8 mouse cellular contexts compared by ENCODE assay signal in the genomic region with DNA sequence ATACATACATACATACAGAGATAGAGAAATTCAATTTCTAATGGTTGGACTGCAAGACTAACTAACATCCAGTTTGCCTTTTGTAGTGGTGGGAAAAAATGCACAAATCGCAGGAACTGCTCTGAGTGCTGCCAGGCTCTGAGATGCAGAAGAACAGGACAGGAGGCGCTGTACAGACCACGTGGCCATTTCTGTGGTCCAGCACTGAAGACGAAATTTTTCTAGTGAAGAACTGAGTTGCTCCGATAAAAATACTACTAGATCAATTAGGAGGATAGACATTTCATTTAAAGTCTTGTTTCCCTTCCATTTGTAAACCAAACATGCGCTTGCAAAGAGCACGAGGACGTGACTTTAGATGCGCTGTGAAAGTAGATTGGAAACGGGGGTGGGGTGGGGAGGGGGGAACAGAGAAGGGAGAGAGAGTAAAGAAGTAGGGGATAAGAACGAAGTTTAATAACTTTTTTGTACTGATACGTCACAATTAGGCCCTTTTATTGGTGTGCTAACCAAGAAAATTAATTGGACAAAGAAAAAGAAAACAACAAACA. TPM values are rescaled to one million over a fixed set of nuclear protein-coding genes. Genes with fewer than 3 reads are reported as not detected.
DNase-seq lines count a peak whose midpoint lies in the region; ATAC-seq and TF ChIP-seq lines count a peak whose summit lies in the region.

No protein-coding gene starts in this region.

- no peak for ATAC-seq in heart, embryonic 11.5 days (replicated peaks; ENCODE audit: insufficient number of reproducible peaks, low FRiP score, low TSS enrichment)
- no peak for ATAC-seq in limb, embryonic 15.5 days (ENCODE audit: insufficient number of reproducible peaks, low FRiP score, low TSS enrichment, low read depth)
- ATAC-seq in neural tube, embryonic 14.5 days (ENCODE audit: low read depth): no peak
- no peak for ATAC-seq in monocyte, adult 5-6 weeks (replicated peaks; ENCODE audit: insufficient number of reproducible peaks, low FRiP score, low TSS enrichment, poor library complexity, severe bottlenecking)

- no peak overlapping the region for H3K27ac ChIP-seq in cerebellum, adult 2 months (ENCODE audit: insufficient read depth, low read length)
- no peak overlapping the region for H3K27ac ChIP-seq in heart, embryonic 11.5 days (ENCODE audit: low read depth, low read length)
- 0 out of 2 replicates have a peak overlapping the region, but pooled peaks have one; percentile 47 for H3K27ac ChIP-seq in limb, embryonic 15.5 days
- H3K27ac ChIP-seq in neural tube, embryonic 14.5 days (ENCODE audit: low read depth, low read length): no peak overlapping the region

- H3K9ac ChIP-seq in heart, embryonic 11.5 days (ENCODE audit: low read depth, low read length): peak overlapping the region; percentile 12; the same call in 1 of the 2 replicates
- H3K9ac ChIP-seq in limb, embryonic 15.5 days: no peak overlapping the region
- H3K9ac ChIP-seq in neural tube, embryonic 14.5 days (replicated peaks; ENCODE audit: low read depth, low read length): no peak overlapping the region

- TF ChIP-seq POLR2A in cerebellum, adult 2 months (IDR thresholded peaks at IDR 0.05; ENCODE audit: borderline replicate concordance, insufficient read depth, low read length): no peak

- no peak; the same call in 1 of the 2 replicates for TF ChIP-seq CTCF in cerebellum, adult 2 months (IDR thresholded peaks at IDR 0.05; ENCODE audit: borderline replicate concordance, insufficient read depth, low read depth, low read length)

- no peaks in the 10 kb centered on the region for H3K4me1 ChIP-seq in cerebellum, adult 2 months (ENCODE audit: control insufficient read depth, insufficient read depth, low read length)
- H3K4me1 ChIP-seq in heart, embryonic 11.5 days (ENCODE audit: control insufficient read depth, insufficient read depth, low read length): no peaks in the 10 kb centered on the region
- peaks cover 19% of the 10 kb centered on the region for H3K4me1 ChIP-seq in limb, embryonic 15.5 days
- peaks cover 7% of the 10 kb centered on the region; the same call in 1 of the 2 replicates for H3K4me1 ChIP-seq in neural tube, embryonic 14.5 days (ENCODE audit: control insufficient read depth, insufficient read depth, low read length)

- H3K4me2 ChIP-seq in heart, embryonic 11.5 days: peak overlapping the region; percentile 57
- H3K4me2 ChIP-seq in limb, embryonic 15.5 days: peak overlapping the region; percentile 53
- peak overlapping the region; percentile 55 for H3K4me2 ChIP-seq in neural tube, embryonic 14.5 days (ENCODE audit: low read depth, low read length)

- H3K4me3 ChIP-seq in cerebellum, adult 2 months (replicated peaks; ENCODE audit: insufficient read depth, low read depth, low read length): peak overlapping the region; percentile 62
- peak overlapping the region; percentile 39 for H3K4me3 ChIP-seq in heart, embryonic 11.5 days (ENCODE audit: low read depth, low read length)
- peak overlapping the region; percentile 50 for H3K4me3 ChIP-seq in limb, embryonic 15.5 days
- H3K4me3 ChIP-seq in neural tube, embryonic 14.5 days (ENCODE audit: low read depth, low read length): peak overlapping the region; percentile 48

- DNase-seq in cerebellum, adult 2 months: peak in 1 of 2 experiments; percentile 39
- DNase-seq in cerebellum, adult 11-12 months: no peak
- DNase-seq in 3134 (ENCODE audit: extremely low read depth, insufficient read length, low spot score): peak; percentile 34
- DNase-seq in brain, adult 2 months (ENCODE audit: low read depth, low spot score): peak; percentile 80

- WGBS in cerebellum, adult 2 months: under 1% methylated on average over 12 of the region's 12 CpGs
- WGBS in heart, embryonic 11.5 days (ENCODE audit: insufficient replicate concordance): 0% methylated on average over 12 of the region's 12 CpGs
- under 1% methylated on average over 12 of the region's 12 CpGs for WGBS in limb, embryonic 15.5 days
- WGBS in neural tube, embryonic 14.5 days: under 1% methylated on average over 12 of the region's 12 CpGs

- no peaks in the 10 kb centered on the region for H3K9me3 ChIP-seq in heart, embryonic 11.5 days (replicated peaks; ENCODE audit: control insufficient read depth, low read length)
- no peaks in the 10 kb centered on the region for H3K9me3 ChIP-seq in limb, embryonic 15.5 days
- H3K9me3 ChIP-seq in neural tube, embryonic 14.5 days (ENCODE audit: control insufficient read depth, low read length): no peaks in the 10 kb centered on the region

- no peaks in the 10 kb centered on the region for H3K27me3 ChIP-seq in cerebellum, adult 2 months (ENCODE audit: control insufficient read depth, insufficient read depth, low read length)
- H3K27me3 ChIP-seq in heart, embryonic 11.5 days (ENCODE audit: control insufficient read depth, insufficient read depth, low read length): no peaks in the 10 kb centered on the region
- H3K27me3 ChIP-seq in limb, embryonic 15.5 days: no peaks in the 10 kb centered on the region
- no peaks in the 10 kb centered on the region for H3K27me3 ChIP-seq in neural tube, embryonic 14.5 days (ENCODE audit: control insufficient read depth, insufficient read depth, low read length)

- H3K36me3 ChIP-seq in heart, embryonic 11.5 days (ENCODE audit: control insufficient read depth, insufficient read depth, low read length): no peaks in the 10 kb centered on the region
- no peaks in the 10 kb centered on the region for H3K36me3 ChIP-seq in limb, embryonic 15.5 days
- no peaks in the 10 kb centered on the region for H3K36me3 ChIP-seq in neural tube, embryonic 14.5 days (ENCODE audit: control insufficient read depth, insufficient read depth, low read length)

RNA-seq across cellular contexts. Expression of gene Trim27, which starts 7.6 kb away (rescaled TPM):
- polyA plus RNA-seq in cerebellum, adult 2 months (2012; rRNA removed): 27.0 and 28.9 TPM in 2 replicates
- 94.9 and 102 TPM in 2 replicates for polyA plus RNA-seq in heart, embryonic 11.5 days (2014; fragmentation: Nextera tagmentation; extraction: Ambion mirVana)
- polyA plus RNA-seq in limb, embryonic 15.5 days (2015; fragmentation: Nextera tagmentation; extraction: Ambion mirVana): 106 and 121 TPM in 2 replicates
- 68.2 and 87.9 TPM in 2 replicates for polyA plus RNA-seq in neural tube, embryonic 14.5 days (2014; fragmentation: Nextera tagmentation; extraction: Ambion mirVana)
- 81.0 to 103 TPM (median 88.2 TPM) in 3 replicates for total RNA-seq in monocyte, adult 5-6 weeks (2017)

RNA-seq across cellular contexts. Expression of gene Olfr1368, which starts 26.0 kb away (rescaled TPM):
- not detected in 2 replicates for polyA plus RNA-seq in cerebellum, adult 2 months (2012; rRNA removed)
- not detected in 2 replicates for polyA plus RNA-seq in heart, embryonic 11.5 days (2014; fragmentation: Nextera tagmentation; extraction: Ambion mirVana)
- polyA plus RNA-seq in limb, embryonic 15.5 days (2015; fragmentation: Nextera tagmentation; extraction: Ambion mirVana): not detected in 2 replicates
- not detected in 2 replicates for polyA plus RNA-seq in neural tube, embryonic 14.5 days (2014; fragmentation: Nextera tagmentation; extraction: Ambion mirVana)
- not detected in 3 replicates for total RNA-seq in monocyte, adult 5-6 weeks (2017)

RNA-seq across cellular contexts. Expression of gene Olfr263, which starts 42.2 kb away (rescaled TPM):
- not detected in 2 replicates for polyA plus RNA-seq in cerebellum, adult 2 months (2012; rRNA removed)
- not detected in 2 replicates for polyA plus RNA-seq in heart, embryonic 11.5 days (2014; fragmentation: Nextera tagmentation; extraction: Ambion mirVana)
- polyA plus RNA-seq in limb, embryonic 15.5 days (2015; fragmentation: Nextera tagmentation; extraction: Ambion mirVana): not detected in 2 replicates
- polyA plus RNA-seq in neural tube, embryonic 14.5 days (2014; fragmentation: Nextera tagmentation; extraction: Ambion mirVana): not detected in 2 replicates
- total RNA-seq in monocyte, adult 5-6 weeks (2017): not detected in 3 replicates
